ENCODE assay signal across 10 mouse cellular contexts in genomic region chr6:30204383-30205179, GRCm38 (mm10).
DNase-seq lines count a peak whose midpoint lies in the region; ATAC-seq and TF ChIP-seq lines count a peak whose summit lies in the region.
"Had no signal": no experiment of that assay in that cellular context is flagged by ENCODE, and none has a peak within 500 bp of the region (broad histone marks: within the 10 kb centered on the region; RNA-seq: fewer than 3 reads in every experiment).

No protein-coding gene starts in this region.

- H3K36me3 ChIP-seq in liver, embryonic 15.5 days (replicated peaks): no peaks in the 10 kb centered on the region
- no peaks in the 10 kb centered on the region for H3K36me3 ChIP-seq in liver, embryonic 11.5 days (ENCODE audit: control insufficient read depth, insufficient read depth, low read length)
- no peaks in the 10 kb centered on the region for H3K36me3 ChIP-seq in G1E (replicated peaks)
- H3K36me3 ChIP-seq in hindbrain, embryonic 16.5 days (ENCODE audit: control insufficient read depth, insufficient read depth, low read length): no peaks in the 10 kb centered on the region
- H3K36me3 ChIP-seq: midbrain, embryonic 12.5 days had no signal

- TF ChIP-seq CTCF in G1E (IDR thresholded peaks at IDR 0.05; ENCODE audit: low read depth, low read length): no peak

- no peaks in the 10 kb centered on the region; the same call in 1 of the 2 replicates for H3K9me3 ChIP-seq in liver, embryonic 15.5 days (replicated peaks)
- no peaks in the 10 kb centered on the region for H3K9me3 ChIP-seq in liver, embryonic 11.5 days (ENCODE audit: control insufficient read depth, low read length)
- no peaks in the 10 kb centered on the region; the same call in 1 of the 2 replicates for H3K9me3 ChIP-seq in G1E (replicated peaks)
- H3K9me3 ChIP-seq in hindbrain, embryonic 16.5 days (ENCODE audit: control insufficient read depth, low read length): no peaks in the 10 kb centered on the region
- H3K9me3 ChIP-seq: midbrain, embryonic 12.5 days had no signal

- 0 out of 2 replicates have a peak overlapping the region, but pooled peaks have one; percentile 46 for H3K4me2 ChIP-seq in liver, embryonic 15.5 days
- no peak overlapping the region for H3K4me2 ChIP-seq in liver, embryonic 11.5 days
- H3K4me2 ChIP-seq in hindbrain, embryonic 16.5 days (ENCODE audit: low read length): no peak overlapping the region
- H3K4me2 ChIP-seq: midbrain, embryonic 12.5 days had no signal

- no peak overlapping the region for H3K9ac ChIP-seq in liver, embryonic 15.5 days
- H3K9ac ChIP-seq in liver, embryonic 11.5 days (ENCODE audit: low read depth, low read length): no peak overlapping the region
- H3K9ac ChIP-seq in hindbrain, embryonic 16.5 days (ENCODE audit: low read depth, low read length): peak overlapping the region; percentile 9; the same call in 1 of the 2 replicates
- H3K9ac ChIP-seq: liver, embryonic 14.5 days; midbrain, embryonic 12.5 days had no signal

- 70% methylated on average over 20 of the region's 20 CpGs for WGBS in liver, embryonic 15.5 days (ENCODE audit: insufficient replicate concordance)
- WGBS in liver, embryonic 11.5 days: 65% methylated on average over 20 of the region's 20 CpGs
- 47% methylated on average over 20 of the region's 20 CpGs for WGBS in hindbrain, embryonic 16.5 days

- peaks cover 19% of the 10 kb centered on the region for H3K4me1 ChIP-seq in liver, embryonic 15.5 days (replicated peaks)
- H3K4me1 ChIP-seq in liver, embryonic 11.5 days (replicated peaks; ENCODE audit: control insufficient read depth, insufficient read depth, low read length): no peaks in the 10 kb centered on the region
- H3K4me1 ChIP-seq in G1E (ENCODE audit: insufficient read depth, low read depth, low read length): peaks cover 23% of the 10 kb centered on the region
- H3K4me1 ChIP-seq in hindbrain, embryonic 16.5 days (ENCODE audit: control insufficient read depth, insufficient read depth, low read depth, low read length): peaks cover 3% of the 10 kb centered on the region

- H3K4me3 ChIP-seq in liver, embryonic 15.5 days (replicated peaks): no peak overlapping the region
- no peak overlapping the region for H3K4me3 ChIP-seq in liver, embryonic 11.5 days (ENCODE audit: low read depth, low read length)
- H3K4me3 ChIP-seq in G1E (ENCODE audit: low read depth, low read length): peak overlapping the region; percentile 38; the same call in 1 of the 2 replicates
- H3K4me3 ChIP-seq in hindbrain, embryonic 16.5 days (ENCODE audit: low read length): no peak overlapping the region
- H3K4me3 ChIP-seq: midbrain, embryonic 12.5 days had no signal

- H3K27ac ChIP-seq in liver, embryonic 15.5 days (replicated peaks): no peak overlapping the region
- H3K27ac ChIP-seq in liver, embryonic 11.5 days (ENCODE audit: low read depth, low read length): no peak overlapping the region
- no peak overlapping the region for H3K27ac ChIP-seq in hindbrain, embryonic 16.5 days (ENCODE audit: low read depth, low read length)
- H3K27ac ChIP-seq: liver, embryonic 14.5 days; midbrain, embryonic 12.5 days had no signal

- DNase-seq in embryo, embryonic 10 days (ENCODE audit: low spot score): peak; percentile 24
- no peak for DNase-seq in embryo, embryonic 9.5 days (ENCODE audit: extremely low spot score)
- DNase-seq in liver, embryonic 11.5 days (ENCODE audit: low spot score): no peak
- no peak for DNase-seq in G1E (ENCODE audit: low spot score)
- no peak for DNase-seq in urinary bladder, postnatal 10 days (ENCODE audit: low spot score)
- DNase-seq in spleen, postnatal 10 days (ENCODE audit: low spot score in 2 of 2): no peak

- no peak for ATAC-seq in liver, embryonic 15.5 days (ENCODE audit: insufficient read depth)
- no peak for ATAC-seq in liver, embryonic 11.5 days (replicated peaks; ENCODE audit: low FRiP score)
- ATAC-seq in G1E (ENCODE audit: extremely low read depth, insufficient number of reproducible peaks, low FRiP score, poor library complexity, severe bottlenecking): no peak
- ATAC-seq in hindbrain, embryonic 16.5 days: no peak

- H3K27me3 ChIP-seq in liver, embryonic 15.5 days: peaks cover 8% of the 10 kb centered on the region; the same call in 1 of the 2 replicates
- H3K27me3 ChIP-seq in liver, embryonic 11.5 days (replicated peaks; ENCODE audit: control insufficient read depth, insufficient read depth, low read length): no peaks in the 10 kb centered on the region
- H3K27me3 ChIP-seq in G1E (ENCODE audit: insufficient read depth, low read length): peaks cover 18% of the 10 kb centered on the region
- H3K27me3 ChIP-seq in hindbrain, embryonic 16.5 days (replicated peaks; ENCODE audit: control insufficient read depth, insufficient read depth, low read length): no peaks in the 10 kb centered on the region
- H3K27me3 ChIP-seq: midbrain, embryonic 12.5 days had no signal
